Mouse (Mus musculus): ENCODE results near the gene Fancd2os. TPM values are rescaled to one million over a fixed set of nuclear protein-coding genes. Genes with fewer than 3 reads are reported as not detected.

Gene Fancd2os
- polyA plus RNA-seq, 1 experiment from 2014 or later, result not detected

DNA sequence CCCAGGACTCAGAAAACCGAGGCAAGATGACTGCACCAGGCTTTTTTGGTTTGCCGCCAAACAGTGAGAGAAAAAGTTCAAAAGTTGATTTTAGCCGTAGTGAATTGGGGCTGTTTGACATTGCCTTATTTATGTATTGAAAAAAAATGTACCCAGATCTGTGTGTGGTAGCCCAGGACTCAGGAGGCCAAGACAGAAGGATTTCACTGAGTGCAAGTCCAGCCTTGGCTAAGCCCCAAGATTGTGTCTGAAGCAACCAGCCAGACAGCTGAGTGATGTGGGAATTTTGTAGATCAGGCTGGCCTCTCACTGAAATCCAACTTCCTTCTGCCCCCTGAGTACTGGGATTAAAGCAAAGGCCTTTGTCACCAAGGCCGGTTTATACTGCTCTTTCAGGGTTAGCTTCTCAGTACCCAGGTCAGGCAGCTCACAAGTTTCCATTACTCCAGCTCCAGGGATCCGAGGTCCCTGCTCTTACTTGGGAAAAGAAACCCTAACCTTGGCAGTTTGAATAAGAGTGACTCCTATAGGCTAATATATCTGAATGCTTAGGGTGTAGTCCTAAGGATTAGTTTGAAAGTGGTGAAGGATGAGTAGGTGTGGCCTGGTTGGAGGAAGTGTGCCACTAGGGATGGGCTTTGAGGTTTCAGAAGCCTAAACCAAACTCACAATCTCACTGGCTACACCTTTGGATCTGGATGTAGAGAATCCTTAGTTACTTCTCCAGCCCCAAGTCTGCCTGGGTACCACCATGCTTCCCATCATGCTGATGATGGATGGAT is 24.7 kb upstream of the Fancd2os start:
- H3K9me3 ChIP-seq, result no peaks in the 10 kb centered on the region
- peak overlapping the region; percentile 62 for H3K9ac ChIP-seq
- peaks cover 16% of the 10 kb centered on the region for H3K4me1 ChIP-seq
- peak overlapping the region; percentile 68 for H3K4me2 ChIP-seq
- H3K27ac ChIP-seq, result no peak overlapping the region
- H3K4me3 ChIP-seq, result peak overlapping the region; percentile 56
- peaks cover 28% of the 10 kb centered on the region for H3K36me3 ChIP-seq
- H3K27me3 ChIP-seq, result no peaks in the 10 kb centered on the region
- no peak for ATAC-seq (ENCODE audit: borderline replicate concordance, extremely low read depth, low FRiP score, low TSS enrichment)
- WGBS, result 31% methylated on average over 5 of the region's 5 CpGs

DNA sequence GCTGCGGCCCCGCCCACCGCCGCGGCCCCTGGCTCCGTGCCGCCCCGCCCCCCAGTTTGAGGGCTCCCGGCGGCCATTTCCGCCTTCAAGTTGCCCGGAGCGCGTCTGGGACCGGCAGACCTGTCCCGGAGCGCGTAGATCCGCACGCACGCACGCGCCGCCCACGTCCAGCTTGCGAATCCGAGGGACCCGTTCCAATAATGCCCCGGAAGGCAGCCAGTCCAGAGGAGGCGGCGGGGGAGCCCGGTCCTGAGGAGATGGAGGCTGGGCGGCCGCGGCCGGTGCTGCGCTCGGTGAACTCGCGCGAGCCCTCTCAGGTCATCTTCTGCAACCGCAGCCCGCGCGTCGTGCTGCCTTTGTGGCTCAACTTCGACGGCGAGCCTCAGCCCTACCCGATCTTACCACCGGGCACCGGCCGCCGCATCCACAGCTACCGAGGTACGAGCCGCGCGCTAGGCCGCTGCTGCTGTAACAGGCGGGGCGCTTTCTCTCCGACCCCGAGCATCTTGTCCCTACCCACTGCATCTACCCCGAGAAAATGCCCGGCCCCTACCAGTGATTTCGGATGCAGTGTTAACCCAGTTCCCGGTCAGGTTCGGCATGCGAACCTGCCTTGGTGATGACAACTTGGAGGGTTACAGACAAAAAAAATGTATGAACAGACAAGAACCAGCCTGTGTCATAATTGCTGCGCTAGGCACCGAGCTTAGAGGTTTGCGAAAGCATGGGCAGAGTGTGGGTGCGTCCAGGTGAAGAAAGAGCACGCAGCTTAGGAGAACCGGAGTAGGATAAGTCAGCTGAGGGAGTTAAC is 23.6 kb upstream of the Fancd2os start, which contains the start of gene Vhl:
Gene Vhl, plus strand, starts transcription at position 19 of the 811 bp plus-strand sequence.
- Histone ChIP-seq H3K4me1 (peaks cover 16% of the 10 kb centered on the region), H3K9ac (peak within 1 kb of the TSS; percentile 62), H3K9me3 (no peaks in the 10 kb centered on the region), H3K27ac (peak within 1 kb of the TSS; percentile 83), H3K36me3 (peaks cover 17% of the 10 kb centered on the region), H3K4me2 (peak within 1 kb of the TSS; percentile 68), H3K27me3 (no peaks in the 10 kb centered on the region), H3K4me3 (peak within 1 kb of the TSS; percentile 56)
- WGBS, result under 1% methylated on average over 59 of the region's 76 CpGs
- ATAC-seq (ENCODE audit: borderline replicate concordance, extremely low read depth, low FRiP score, low TSS enrichment), result peak; percentile 89

DNA sequence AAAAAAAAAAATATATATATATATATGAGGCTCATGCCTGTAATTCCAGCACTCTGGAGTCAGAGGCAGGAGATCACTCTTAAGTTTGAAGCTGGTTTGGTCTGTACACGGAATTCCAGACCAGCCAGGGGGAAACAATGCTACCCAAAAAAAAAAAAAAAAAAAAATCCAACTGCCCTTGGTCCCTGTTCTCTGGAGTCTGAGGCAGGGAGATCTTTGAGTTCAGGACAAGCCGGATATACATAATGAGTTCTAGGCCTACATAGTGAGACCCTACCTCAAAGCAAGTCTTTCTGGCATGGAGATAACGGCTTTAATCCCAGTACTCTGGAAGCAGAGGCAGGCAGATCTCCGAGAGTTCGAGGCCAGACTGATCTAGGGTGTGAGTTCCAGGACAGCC is 22.9 kb upstream of the Fancd2os start:
- no peak for ATAC-seq (ENCODE audit: borderline replicate concordance, extremely low read depth, low FRiP score, low TSS enrichment)
- Histone ChIP-seq H3K4me1 (peaks cover 16% of the 10 kb centered on the region), H3K9ac (no peak overlapping the region), H3K36me3 (peaks cover 13% of the 10 kb centered on the region), H3K4me2 (peak overlapping the region; percentile 68), H3K9me3 (no peaks in the 10 kb centered on the region), H3K27ac (peak overlapping the region; percentile 43; the same call in 1 of the 2 replicates), H3K4me3 (peak overlapping the region; percentile 56), H3K27me3 (no peaks in the 10 kb centered on the region)
- 67% methylated on average over 5 of the region's 5 CpGs for WGBS

DNA sequence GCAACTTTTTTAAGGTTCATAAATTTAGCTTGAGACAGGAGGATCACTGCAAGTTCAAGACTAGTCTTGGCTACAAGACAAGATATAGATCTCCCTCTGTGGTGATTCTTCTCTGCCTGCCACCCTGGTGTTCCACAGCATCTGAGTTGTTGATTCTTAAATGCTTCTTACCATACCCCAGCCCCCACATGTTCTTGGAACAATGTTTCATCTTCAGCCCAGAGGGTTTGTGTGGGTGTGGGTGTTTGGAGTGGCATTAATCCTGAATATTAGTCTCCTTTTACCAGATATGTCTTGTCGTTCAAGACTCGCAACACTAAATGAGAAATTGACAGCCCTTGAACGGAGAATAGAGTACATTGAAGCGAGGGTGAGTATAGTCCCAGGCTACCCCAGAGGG is 15.0 kb upstream of the Fancd2os start:
- no peak overlapping the region for H3K27ac ChIP-seq
- H3K4me3 ChIP-seq, result no peak overlapping the region
- no peak for ATAC-seq (ENCODE audit: borderline replicate concordance, extremely low read depth, low FRiP score, low TSS enrichment)
- H3K9me3 ChIP-seq, result no peaks in the 10 kb centered on the region
- peaks cover 58% of the 10 kb centered on the region for H3K36me3 ChIP-seq
- H3K9ac ChIP-seq, result no peak overlapping the region
- H3K4me1 ChIP-seq, result no peaks in the 10 kb centered on the region
- no peaks in the 10 kb centered on the region for H3K27me3 ChIP-seq
- 90% methylated on average over 4 of the region's 4 CpGs for WGBS
- no peak overlapping the region for H3K4me2 ChIP-seq

DNA sequence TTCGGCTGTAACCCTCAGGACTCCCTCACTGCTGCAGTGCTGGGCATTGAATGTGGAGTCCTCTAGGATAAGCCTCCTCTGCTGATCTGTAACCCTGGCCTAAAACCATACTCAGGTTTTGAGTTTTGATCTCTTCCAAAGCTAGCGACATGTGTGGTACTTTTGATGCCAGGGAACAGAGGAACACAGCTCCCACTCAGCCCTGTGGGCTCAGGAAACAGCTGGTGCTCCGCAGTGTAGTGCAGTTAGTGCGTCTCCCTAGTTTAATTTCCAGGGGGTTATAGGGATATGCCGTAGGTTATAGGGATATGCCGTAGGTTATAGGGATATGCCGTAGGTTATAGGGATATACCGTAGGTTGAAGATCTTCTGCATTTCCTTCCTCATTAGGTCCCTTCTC is 14.5 kb upstream of the Fancd2os start:
- H3K9ac ChIP-seq, result no peak overlapping the region
- H3K27ac ChIP-seq, result no peak overlapping the region
- 97% methylated on average over 8 of the region's 8 CpGs for WGBS
- no peaks in the 10 kb centered on the region for H3K9me3 ChIP-seq
- H3K36me3 ChIP-seq, result peaks cover 58% of the 10 kb centered on the region
- no peaks in the 10 kb centered on the region for H3K27me3 ChIP-seq
- ATAC-seq (ENCODE audit: borderline replicate concordance, extremely low read depth, low FRiP score, low TSS enrichment), result no peak
- H3K4me3 ChIP-seq, result no peak overlapping the region
- no peaks in the 10 kb centered on the region for H3K4me1 ChIP-seq
- no peak overlapping the region for H3K4me2 ChIP-seq

DNA sequence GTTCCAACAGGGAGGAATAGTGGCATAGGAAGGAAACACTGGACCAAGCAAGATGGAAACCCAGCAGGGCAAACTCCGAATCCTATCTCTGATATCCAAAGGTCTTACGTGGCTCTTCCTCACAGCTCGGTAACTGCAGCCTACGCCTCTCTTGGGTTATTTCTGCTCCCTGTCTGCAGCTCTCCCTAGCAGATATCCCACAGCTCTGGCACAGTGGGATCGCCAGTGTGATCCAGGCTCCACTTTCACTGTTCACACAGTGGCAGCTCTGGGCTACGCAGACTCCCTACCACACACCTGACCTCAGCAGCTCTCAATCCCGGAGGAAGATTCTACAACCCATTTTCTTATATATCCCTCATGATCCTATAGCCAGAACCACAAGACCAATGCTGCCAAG is 13.6 kb upstream of the Fancd2os start:
- Histone ChIP-seq H3K36me3 (peaks cover 58% of the 10 kb centered on the region), H3K9me3 (no peaks in the 10 kb centered on the region), H3K27me3 (no peaks in the 10 kb centered on the region), H3K4me2 (no peak overlapping the region), H3K27ac (no peak overlapping the region), H3K4me1 (no peaks in the 10 kb centered on the region), H3K9ac (no peak overlapping the region), H3K4me3 (no peak overlapping the region)
- 97% methylated on average over 7 of the region's 7 CpGs for WGBS
- no peak for ATAC-seq (ENCODE audit: borderline replicate concordance, extremely low read depth, low FRiP score, low TSS enrichment)

DNA sequence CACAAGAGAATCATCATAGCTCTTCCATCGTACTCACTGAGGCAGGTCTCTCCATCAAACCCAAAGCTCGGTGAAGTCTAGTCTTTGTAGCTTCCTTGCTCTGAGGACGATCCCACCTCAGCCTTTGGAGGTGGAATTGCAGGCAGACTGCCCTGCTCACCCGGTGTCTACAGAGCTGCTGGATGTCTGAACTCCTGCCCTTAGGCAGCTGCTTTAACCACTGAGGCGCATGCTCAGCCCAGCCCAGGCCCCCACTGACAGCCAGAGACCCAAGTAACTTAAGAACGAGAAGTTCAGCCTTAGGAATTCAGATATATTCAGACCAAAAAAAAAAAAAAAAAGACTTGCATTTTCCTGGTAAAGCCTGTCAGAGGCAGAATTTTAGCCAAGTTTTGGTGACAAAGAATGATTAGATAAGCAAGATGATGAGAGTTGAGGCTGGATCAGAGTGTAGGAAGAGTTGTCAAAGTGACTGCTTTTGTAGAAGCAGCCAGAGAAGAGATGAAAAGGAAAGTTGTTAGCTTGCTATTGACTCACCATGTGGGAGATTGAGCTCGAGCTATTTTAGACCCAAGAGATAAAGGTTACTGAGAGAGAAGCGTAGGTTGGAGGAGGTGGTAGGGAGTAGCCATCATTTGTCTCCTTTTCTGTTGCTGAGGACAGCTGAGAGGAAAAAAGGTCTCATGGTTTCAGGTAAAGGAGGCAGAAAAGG is 11.9 kb upstream of the Fancd2os start:
- Histone ChIP-seq H3K36me3 (peaks cover 48% of the 10 kb centered on the region), H3K4me1 (no peaks in the 10 kb centered on the region), H3K4me3 (no peak overlapping the region), H3K27me3 (no peaks in the 10 kb centered on the region), H3K4me2 (no peak overlapping the region), H3K9ac (no peak overlapping the region), H3K27ac (no peak overlapping the region), H3K9me3 (no peaks in the 10 kb centered on the region)
- 83% methylated on average over 8 of the region's 8 CpGs for WGBS
- ATAC-seq (ENCODE audit: borderline replicate concordance, extremely low read depth, low FRiP score, low TSS enrichment), result no peak

DNA sequence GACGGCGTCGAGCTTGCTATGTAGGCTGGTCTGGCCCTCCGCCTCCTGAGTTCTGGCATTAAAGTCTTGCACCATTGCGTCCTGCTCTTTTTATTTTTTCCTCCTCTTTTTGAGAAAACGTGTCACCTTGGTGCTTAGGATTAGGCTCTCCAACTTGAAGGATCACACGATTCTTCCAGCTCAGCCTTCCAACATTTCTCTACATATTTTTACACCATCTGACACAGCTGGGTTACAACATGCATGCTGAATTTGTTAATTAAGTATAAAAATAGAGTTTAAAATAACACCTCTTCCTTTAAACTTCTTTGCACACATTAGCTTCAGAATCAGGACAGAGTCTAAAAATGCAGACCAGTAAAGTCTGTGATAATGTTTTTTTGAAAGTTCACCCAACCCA is 8.8 kb upstream of the Fancd2os start:
- no peak overlapping the region for H3K9ac ChIP-seq
- no peaks in the 10 kb centered on the region for H3K27me3 ChIP-seq
- no peak overlapping the region for H3K4me3 ChIP-seq
- ATAC-seq (ENCODE audit: borderline replicate concordance, extremely low read depth, low FRiP score, low TSS enrichment), result no peak
- H3K4me1 ChIP-seq, result peaks cover 15% of the 10 kb centered on the region
- H3K4me2 ChIP-seq, result no peak overlapping the region
- H3K36me3 ChIP-seq, result peaks cover 17% of the 10 kb centered on the region
- H3K9me3 ChIP-seq, result no peaks in the 10 kb centered on the region
- 91% methylated on average over 7 of the region's 7 CpGs for WGBS
- no peak overlapping the region for H3K27ac ChIP-seq

DNA sequence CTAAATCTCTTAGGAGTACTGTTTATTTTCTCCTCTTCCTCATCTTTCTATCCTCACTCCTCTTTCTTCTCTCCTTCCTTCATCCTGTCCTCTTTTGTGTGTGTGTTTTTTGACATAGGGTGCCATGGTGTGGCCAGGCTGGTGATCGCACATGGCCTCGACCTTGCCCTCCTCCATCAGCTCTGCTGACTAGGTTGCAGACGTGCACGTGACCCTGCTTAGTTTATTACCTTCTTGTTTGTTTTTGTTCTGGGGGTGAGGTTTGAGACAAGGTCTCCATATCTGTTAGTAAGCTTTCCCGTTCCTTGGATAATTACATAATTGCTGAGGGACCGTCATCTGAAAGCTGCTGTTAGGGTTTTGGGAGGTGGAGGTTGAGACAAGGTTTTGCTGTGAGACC is 8.4 kb upstream of the Fancd2os start:
- H3K27ac ChIP-seq, result no peak overlapping the region
- WGBS, result 69% methylated on average over 6 of the region's 6 CpGs
- no peak for ATAC-seq (ENCODE audit: borderline replicate concordance, extremely low read depth, low FRiP score, low TSS enrichment)

DNA sequence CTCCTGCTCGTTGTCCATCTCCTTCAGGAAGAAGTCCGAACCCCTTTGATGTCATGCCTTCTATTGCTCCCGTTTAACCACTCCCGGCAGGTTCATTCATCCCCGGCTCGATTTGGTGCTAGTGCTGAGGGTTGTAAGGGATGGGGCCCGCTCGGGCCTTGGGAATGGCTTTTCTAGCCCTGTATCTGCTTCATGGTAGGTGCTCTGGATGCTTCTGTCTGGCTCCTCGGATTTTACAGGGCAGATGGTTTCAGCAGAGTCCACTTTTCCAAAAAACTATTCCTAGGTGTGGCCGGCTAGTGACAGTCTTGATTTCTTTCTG is 4.7 kb upstream of the Fancd2os start:
- Histone ChIP-seq H3K27ac (peak overlapping the region; percentile 88; the same call in 1 of the 2 replicates), H3K27me3 (no peaks in the 10 kb centered on the region), H3K36me3 (no peaks in the 10 kb centered on the region; the same call in 1 of the 2 replicates), H3K9me3 (no peaks in the 10 kb centered on the region), H3K9ac (peak overlapping the region; percentile 93), H3K4me2 (peak overlapping the region; percentile 74), H3K4me1 (peaks cover 15% of the 10 kb centered on the region), H3K4me3 (peak overlapping the region; percentile 79)
- ATAC-seq (ENCODE audit: borderline replicate concordance, extremely low read depth, low FRiP score, low TSS enrichment), result no peak
- WGBS, result 3% methylated on average over 10 of the region's 10 CpGs

More for the DNA sequence above, 8.4 kb upstream of the Fancd2os start:
- Histone ChIP-seq H3K9ac (no peak overlapping the region), H3K9me3 (no peaks in the 10 kb centered on the region), H3K4me2 (no peak overlapping the region), H3K27me3 (no peaks in the 10 kb centered on the region), H3K36me3 (peaks cover 13% of the 10 kb centered on the region), H3K4me3 (no peak overlapping the region), H3K4me1 (peaks cover 15% of the 10 kb centered on the region)

DNA sequence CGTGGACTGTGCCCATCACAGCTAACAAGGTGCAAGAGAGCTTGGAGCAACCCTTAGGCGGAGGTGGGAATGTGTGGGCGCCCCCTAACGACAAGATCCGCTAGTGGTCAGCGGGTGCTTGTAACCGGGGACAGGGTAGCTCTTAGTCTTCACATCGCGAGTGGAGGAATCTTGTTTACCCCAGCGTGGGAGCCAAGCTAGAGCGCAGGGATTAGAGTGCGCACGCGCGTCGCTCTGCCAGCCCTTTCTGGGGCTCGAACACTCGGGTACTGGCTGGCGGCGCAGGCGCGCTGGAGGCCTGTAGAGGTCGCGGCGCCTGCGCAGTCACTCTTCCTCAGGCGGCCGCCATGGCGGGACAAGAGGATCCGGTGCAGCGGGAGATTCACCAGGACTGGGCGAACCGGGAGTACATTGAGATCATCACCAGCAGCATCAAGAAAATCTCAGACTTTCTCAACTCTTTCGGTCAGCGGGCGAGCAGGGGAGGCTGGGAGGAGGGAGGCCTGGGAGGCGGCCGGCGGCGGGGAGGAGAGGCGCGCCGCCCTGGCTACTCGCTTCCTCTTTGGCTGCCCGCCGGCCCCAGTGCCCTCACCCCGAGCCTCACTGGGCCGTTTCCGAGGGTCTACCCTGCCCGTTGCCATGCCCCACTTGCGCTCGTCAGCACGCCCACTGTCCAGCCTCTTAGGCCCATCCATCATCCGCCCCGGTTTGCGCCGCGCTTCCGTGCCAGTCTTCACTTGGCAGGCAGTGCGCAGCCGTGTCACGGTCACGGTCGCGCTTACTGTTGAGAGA is 4.1 kb upstream of the Fancd2os start, which contains the start of gene Brk1:
Gene Brk1, plus strand, starts transcription at position 341 of the 792 bp plus-strand sequence.
- Histone ChIP-seq H3K4me3 (peak within 1 kb of the TSS; percentile 79), H3K9ac (peak within 1 kb of the TSS; percentile 93), H3K9me3 (no peaks in the 10 kb centered on the region), H3K4me2 (peak within 1 kb of the TSS; percentile 74), H3K4me1 (peaks cover 15% of the 10 kb centered on the region), H3K27me3 (no peaks in the 10 kb centered on the region), H3K27ac (peak within 1 kb of the TSS; percentile 88), H3K36me3 (no peaks in the 10 kb centered on the region; the same call in 1 of the 2 replicates)
- under 1% methylated on average over 59 of the region's 65 CpGs for WGBS
- ATAC-seq (ENCODE audit: borderline replicate concordance, extremely low read depth, low FRiP score, low TSS enrichment), result peak; percentile 93

Data from lung, embryonic 15.5 days (tissue).